Mouse (Mus musculus): ENCODE results near the gene Atp5j. TPM values are rescaled to one million over a fixed set of nuclear protein-coding genes. Genes with fewer than 3 reads are reported as not detected.

The Atp5j gene
- polyA plus RNA-seq, 1 experiment from 2014 or later = 951 TPM

- H3K4me1 ChIP-seq (ENCODE audit: control insufficient read depth, insufficient read depth, low read length) = no peaks in the 10 kb centered on the region
- no peaks in the 10 kb centered on the region for H3K36me3 ChIP-seq (ENCODE audit: control insufficient read depth, insufficient read depth, low read length)
- H3K4me2 ChIP-seq (replicated peaks; ENCODE audit: low read depth, low read length) = no peak overlapping the region
- no peak overlapping the region for H3K27ac ChIP-seq (ENCODE audit: low read length)
- no peak overlapping the region for H3K4me3 ChIP-seq (ENCODE audit: low read depth, low read length)
- 86% methylated on average over 6 of the region's 6 CpGs for WGBS
- no peak for ATAC-seq (ENCODE audit: insufficient number of reproducible peaks, insufficient read depth, low FRiP score, low read depth)
- H3K9me3 ChIP-seq (ENCODE audit: control insufficient read depth, low read depth, low read length) = peaks cover 7% of the 10 kb centered on the region; the same call in 1 of the 2 replicates
- no peak overlapping the region for H3K9ac ChIP-seq (replicated peaks; ENCODE audit: low read depth, low read length)
- no peaks in the 10 kb centered on the region for H3K27me3 ChIP-seq (ENCODE audit: control insufficient read depth, insufficient read depth, low read length)
Observed at GRCm38 (mm10) chr16:84778861-84779630, 56.4 kb downstream of the Atp5j start.

- H3K4me3 ChIP-seq (ENCODE audit: low read depth, low read length) = no peak overlapping the region
- no peak overlapping the region for H3K4me2 ChIP-seq (replicated peaks; ENCODE audit: low read depth, low read length)
- peaks cover 7% of the 10 kb centered on the region; the same call in 1 of the 2 replicates for H3K9me3 ChIP-seq (ENCODE audit: control insufficient read depth, low read depth, low read length)
- ATAC-seq (ENCODE audit: insufficient number of reproducible peaks, insufficient read depth, low FRiP score, low read depth) = no peak
- H3K4me1 ChIP-seq (ENCODE audit: control insufficient read depth, insufficient read depth, low read length) = no peaks in the 10 kb centered on the region
- no peak overlapping the region for H3K9ac ChIP-seq (replicated peaks; ENCODE audit: low read depth, low read length)
- no peaks in the 10 kb centered on the region for H3K27me3 ChIP-seq (ENCODE audit: control insufficient read depth, insufficient read depth, low read length)
- no peaks in the 10 kb centered on the region for H3K36me3 ChIP-seq (ENCODE audit: control insufficient read depth, insufficient read depth, low read length)
- 77% methylated on average over 6 of the region's 6 CpGs for WGBS
- H3K27ac ChIP-seq (ENCODE audit: low read length) = no peak overlapping the region
Observed at GRCm38 (mm10) chr16:84778431-84778830, 57.0 kb downstream of the Atp5j start.

Other genes starting within 250 kb of the Atp5j start
- gene Mrpl39, start 99.9 kb downstream of the Atp5j start, polyA plus RNA-seq (2014; fragmentation: Nextera tagmentation; extraction: Ambion mirVana) = 45.9 and 47.4 TPM in 2 replicates
- gene Jam2, start 61.5 kb downstream of the Atp5j start, polyA plus RNA-seq (2014; fragmentation: Nextera tagmentation; extraction: Ambion mirVana) = 5.2 and 6.1 TPM in 2 replicates
- gene Gabpa, start 700 bp downstream of the Atp5j start, polyA plus RNA-seq (2014; fragmentation: Nextera tagmentation; extraction: Ambion mirVana) = 39.1 and 39.5 TPM in 2 replicates